Mouse (Mus musculus): ENCODE measurements around the gene Nup210. TPM values are rescaled to one million over a fixed set of nuclear protein-coding genes. Genes with fewer than 3 reads are reported as not detected.

Nup210 gene
- polyA plus RNA-seq, 1 experiment from 2014 or later: 9.5 TPM

DNA sequence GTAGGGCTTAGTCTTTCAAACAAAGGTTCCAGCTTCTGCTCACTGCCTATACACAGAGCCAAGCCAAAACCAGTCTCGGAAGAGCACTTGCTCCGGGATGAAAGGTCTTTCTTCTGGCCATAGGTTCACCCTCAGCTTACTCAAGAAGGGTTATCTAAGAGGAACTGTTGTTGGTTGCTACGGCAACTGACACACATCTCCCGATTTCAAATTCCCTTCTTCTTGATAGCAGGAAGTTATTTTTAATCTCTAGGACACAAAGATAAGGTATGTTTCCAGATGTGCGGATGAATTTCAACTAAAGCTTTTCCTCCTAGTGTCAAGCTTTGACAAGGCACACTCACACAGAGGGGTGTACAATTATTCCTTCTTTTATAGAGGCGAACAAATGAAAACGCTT lies 68.6 kb downstream of the Nup210 start:
- ATAC-seq (ENCODE audit: insufficient number of reproducible peaks, insufficient read depth, low FRiP score, low TSS enrichment): no peak
- no peaks in the 10 kb centered on the region for H3K9me3 ChIP-seq
- WGBS: 77% methylated on average over 7 of the region's 7 CpGs
- no peak overlapping the region for H3K4me2 ChIP-seq (replicated peaks)
- H3K36me3 ChIP-seq: no peaks in the 10 kb centered on the region
- no peak overlapping the region for H3K27ac ChIP-seq
- H3K4me1 ChIP-seq: peaks cover 10% of the 10 kb centered on the region; the same call in 1 of the 2 replicates
- H3K9ac ChIP-seq: no peak overlapping the region
- H3K4me3 ChIP-seq: no peak overlapping the region
- H3K27me3 ChIP-seq: no peaks in the 10 kb centered on the region

DNA sequence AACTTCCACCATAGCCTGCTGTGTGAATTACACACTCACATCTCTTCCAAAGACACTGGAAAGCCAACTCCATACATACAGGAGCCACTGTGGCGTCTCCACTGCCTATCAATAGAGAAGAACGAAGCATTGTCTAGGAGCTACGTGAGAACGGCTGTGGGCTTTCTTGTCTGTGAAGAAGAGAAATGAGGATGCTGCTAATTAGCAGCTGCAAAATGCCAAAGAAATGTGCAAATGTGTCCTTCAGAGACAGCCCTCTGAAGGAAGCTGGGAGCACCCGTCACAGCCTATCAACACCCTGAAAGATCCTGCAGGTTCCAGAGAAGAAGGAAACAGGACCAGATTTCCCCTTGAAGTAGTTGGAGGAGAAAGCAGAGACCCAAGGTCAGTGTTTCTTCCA lies 69.2 kb downstream of the Nup210 start:
- peaks cover 10% of the 10 kb centered on the region; the same call in 1 of the 2 replicates for H3K4me1 ChIP-seq
- 72% methylated on average over 5 of the region's 5 CpGs for WGBS
- H3K27ac ChIP-seq: no peak overlapping the region
- no peak for ATAC-seq (ENCODE audit: insufficient number of reproducible peaks, insufficient read depth, low FRiP score, low TSS enrichment)
- no peak overlapping the region for H3K4me2 ChIP-seq (replicated peaks)
- no peak overlapping the region for H3K4me3 ChIP-seq
- no peaks in the 10 kb centered on the region for H3K27me3 ChIP-seq
- H3K9me3 ChIP-seq: no peaks in the 10 kb centered on the region
- H3K36me3 ChIP-seq: no peaks in the 10 kb centered on the region
- H3K9ac ChIP-seq: no peak overlapping the region

DNA sequence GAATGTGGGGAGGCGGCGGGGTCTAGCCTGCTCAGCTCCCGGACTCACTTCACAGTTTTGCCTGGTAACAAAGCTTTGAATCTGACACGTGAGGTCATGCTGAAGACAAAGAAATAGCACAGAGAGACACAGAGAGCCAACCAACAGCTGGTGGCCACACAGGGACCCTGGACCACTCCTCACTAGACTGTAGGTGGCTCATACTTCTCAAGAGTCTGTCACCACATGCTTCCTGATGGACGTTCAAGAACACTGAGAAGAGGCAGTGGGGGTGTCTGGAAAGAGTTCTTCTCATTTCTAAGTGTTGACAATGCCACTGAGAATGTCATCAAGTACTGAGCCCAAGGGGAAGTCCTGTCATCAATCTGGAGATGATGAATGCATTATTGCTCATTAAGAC lies 70.4 kb downstream of the Nup210 start:
- ATAC-seq (ENCODE audit: insufficient number of reproducible peaks, insufficient read depth, low FRiP score, low TSS enrichment): no peak
- H3K4me1 ChIP-seq: peaks cover 10% of the 10 kb centered on the region; the same call in 1 of the 2 replicates
- no peak overlapping the region for H3K27ac ChIP-seq
- H3K27me3 ChIP-seq: no peaks in the 10 kb centered on the region
- H3K9me3 ChIP-seq: no peaks in the 10 kb centered on the region
- 85% methylated on average over 5 of the region's 5 CpGs for WGBS
- no peak overlapping the region for H3K4me2 ChIP-seq (replicated peaks)
- H3K9ac ChIP-seq: no peak overlapping the region
- no peaks in the 10 kb centered on the region for H3K36me3 ChIP-seq
- no peak overlapping the region for H3K4me3 ChIP-seq

DNA sequence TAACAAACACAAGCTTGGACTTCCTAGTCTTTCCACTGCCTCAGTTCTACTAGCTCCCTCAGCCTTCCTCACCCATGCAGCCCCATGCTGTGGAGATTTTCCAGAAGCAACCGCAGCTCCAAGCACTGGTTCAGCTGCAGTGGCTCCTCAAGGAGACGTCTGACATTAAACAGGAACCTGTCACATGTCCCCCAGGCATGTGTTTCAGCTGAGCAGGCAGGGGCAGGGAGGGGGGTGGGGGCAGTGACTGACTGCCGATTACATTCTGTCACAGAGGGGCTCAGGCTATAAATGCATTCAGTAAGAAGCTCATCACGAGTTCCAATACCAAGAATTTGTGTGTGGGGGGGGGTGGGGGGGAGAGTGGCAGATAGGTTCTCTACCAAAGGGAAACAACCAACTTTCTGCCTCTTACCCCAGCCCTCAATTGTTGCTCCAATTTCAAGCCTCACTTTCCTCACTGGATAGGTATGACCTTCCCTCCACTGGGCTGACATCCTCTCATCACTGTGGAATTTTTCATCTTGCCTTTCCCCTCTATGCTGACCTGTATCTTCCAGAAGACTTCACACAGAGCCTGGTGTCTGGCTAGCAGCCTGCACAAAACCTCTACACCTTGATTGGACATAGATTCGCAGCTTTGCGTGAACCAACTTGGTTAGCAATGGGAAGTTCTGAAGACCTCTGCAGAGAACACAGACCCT lies 71.8 kb downstream of the Nup210 start:
- Histone ChIP-seq H3K4me2 (replicated peaks) (no peak overlapping the region), H3K27ac (no peak overlapping the region), H3K4me1 (peaks cover 10% of the 10 kb centered on the region; the same call in 1 of the 2 replicates), H3K4me3 (no peak overlapping the region), H3K9me3 (no peaks in the 10 kb centered on the region), H3K9ac (no peak overlapping the region), H3K27me3 (no peaks in the 10 kb centered on the region), H3K36me3 (no peaks in the 10 kb centered on the region)
- 39% methylated on average over 6 of the region's 6 CpGs for WGBS
- ATAC-seq (ENCODE audit: insufficient number of reproducible peaks, insufficient read depth, low FRiP score, low TSS enrichment): no peak; the same call in 1 of the 2 replicates

DNA sequence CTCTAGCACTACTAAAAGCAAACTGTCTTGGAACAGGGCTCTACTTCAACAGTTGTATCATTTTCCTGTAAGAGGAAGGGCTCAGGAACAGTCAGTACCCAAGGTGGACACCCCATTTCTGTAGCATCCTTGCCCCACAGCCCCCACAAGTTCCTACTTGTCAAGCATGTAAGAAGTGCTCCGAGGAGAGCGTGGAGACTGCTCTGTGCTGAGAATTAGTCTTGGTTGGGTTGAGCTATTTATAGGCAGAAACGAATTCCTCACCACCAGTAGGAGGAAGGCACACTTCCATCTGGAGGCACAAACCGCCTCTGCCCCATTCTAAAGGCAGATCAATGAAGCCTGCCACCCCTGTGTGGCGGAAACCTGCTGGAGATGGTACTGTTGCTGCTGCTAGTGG lies 75.3 kb downstream of the Nup210 start:
- H3K4me3 ChIP-seq: no peak overlapping the region
- peaks cover 10% of the 10 kb centered on the region; the same call in 1 of the 2 replicates for H3K4me1 ChIP-seq
- no peak for ATAC-seq (ENCODE audit: insufficient number of reproducible peaks, insufficient read depth, low FRiP score, low TSS enrichment)
- no peak overlapping the region for H3K27ac ChIP-seq
- H3K27me3 ChIP-seq: no peaks in the 10 kb centered on the region
- no peak overlapping the region for H3K4me2 ChIP-seq (replicated peaks)
- no peak overlapping the region for H3K9ac ChIP-seq
- WGBS: 73% methylated on average over 5 of the region's 5 CpGs
- no peaks in the 10 kb centered on the region for H3K9me3 ChIP-seq
- no peaks in the 10 kb centered on the region for H3K36me3 ChIP-seq

DNA sequence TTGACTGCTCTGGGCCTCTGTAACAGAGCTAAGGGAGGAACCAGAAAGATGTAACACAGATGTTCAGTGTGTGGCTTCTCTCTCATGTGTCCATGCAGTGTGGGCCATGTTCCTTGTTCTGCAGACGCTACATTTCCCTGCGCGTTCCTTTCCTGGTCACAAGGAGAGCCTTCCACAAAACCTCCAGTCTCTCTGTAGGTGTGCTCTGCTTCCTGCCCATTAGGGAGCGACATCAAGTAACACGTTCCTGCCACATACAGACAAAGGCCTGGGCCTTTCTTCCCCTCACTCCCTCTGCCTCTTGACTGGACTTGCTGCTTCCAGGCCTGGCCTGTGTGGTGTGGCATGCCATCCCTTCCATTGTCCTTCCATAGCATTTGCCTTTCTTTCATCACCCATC lies 88.4 kb downstream of the Nup210 start:
- H3K9ac ChIP-seq: no peak overlapping the region
- H3K27me3 ChIP-seq: no peaks in the 10 kb centered on the region
- H3K36me3 ChIP-seq: no peaks in the 10 kb centered on the region
- 75% methylated on average over 5 of the region's 5 CpGs for WGBS
- no peak overlapping the region for H3K4me2 ChIP-seq (replicated peaks)
- H3K4me3 ChIP-seq: no peak overlapping the region
- no peaks in the 10 kb centered on the region for H3K9me3 ChIP-seq
- no peak for ATAC-seq (ENCODE audit: insufficient number of reproducible peaks, insufficient read depth, low FRiP score, low TSS enrichment)
- H3K4me1 ChIP-seq: 0 out of 2 replicates have a peak, but pooled peaks cover 3% of the 10 kb centered on the region
- no peak overlapping the region for H3K27ac ChIP-seq

DNA sequence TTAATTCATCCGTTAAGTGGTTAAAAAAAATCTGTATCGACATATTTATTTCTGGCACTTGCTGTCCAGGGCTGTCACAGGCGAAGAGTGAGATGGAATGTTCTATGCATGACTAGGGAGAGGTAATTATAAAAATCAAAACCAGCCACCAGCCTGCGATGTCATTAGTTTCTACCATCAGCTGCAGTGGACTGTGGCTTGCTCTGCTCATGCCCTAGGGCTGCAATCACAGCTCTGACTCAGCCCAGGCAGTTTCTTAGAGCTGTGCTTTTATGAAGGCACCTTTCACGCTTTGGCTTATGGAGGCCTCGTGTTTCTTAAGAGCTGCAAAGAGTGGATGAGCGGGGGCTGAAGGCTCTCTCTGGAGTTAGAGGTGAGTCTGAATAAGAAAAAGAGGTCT lies 95.8 kb downstream of the Nup210 start:
- peaks cover 9% of the 10 kb centered on the region for H3K4me1 ChIP-seq
- H3K27me3 ChIP-seq: no peaks in the 10 kb centered on the region
- no peaks in the 10 kb centered on the region for H3K9me3 ChIP-seq
- no peak for ATAC-seq (ENCODE audit: insufficient number of reproducible peaks, insufficient read depth, low FRiP score, low TSS enrichment)
- no peak overlapping the region for H3K27ac ChIP-seq
- no peak overlapping the region for H3K9ac ChIP-seq
- no peak overlapping the region for H3K4me3 ChIP-seq
- WGBS: 40% methylated on average over 7 of the region's 7 CpGs
- no peak overlapping the region for H3K4me2 ChIP-seq (replicated peaks)
- no peaks in the 10 kb centered on the region for H3K36me3 ChIP-seq

DNA sequence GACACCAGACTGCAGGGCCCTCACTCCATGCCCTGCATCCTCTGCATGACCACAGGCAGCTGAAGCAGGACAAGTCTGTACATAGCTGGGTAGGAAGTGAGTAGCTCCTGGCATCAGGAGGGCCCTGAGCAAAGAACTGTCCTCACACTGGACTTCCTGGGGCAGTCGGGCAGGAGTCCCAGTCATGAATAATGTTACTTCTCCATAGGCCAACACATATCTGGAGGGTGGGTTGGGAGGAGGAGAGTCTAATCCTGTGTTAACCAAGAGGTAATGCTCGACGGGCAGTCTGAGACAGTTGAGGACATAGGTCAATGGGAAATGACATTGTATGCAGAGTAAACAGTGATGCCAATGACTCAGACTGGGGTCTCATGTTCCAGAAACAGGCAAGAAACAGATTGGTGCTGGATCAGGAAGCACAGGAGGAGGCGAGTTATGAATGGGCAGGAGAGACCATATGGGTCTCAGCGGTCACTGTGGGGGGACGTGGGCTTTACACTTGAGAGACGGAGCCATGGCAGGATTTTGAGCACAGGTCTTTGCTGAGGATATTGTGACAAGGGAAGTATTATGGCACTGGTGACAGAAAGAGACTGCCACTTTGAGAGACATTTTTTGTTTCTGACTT lies 99.9 kb downstream of the Nup210 start:
- 77% methylated on average over 7 of the region's 7 CpGs for WGBS

DNA sequence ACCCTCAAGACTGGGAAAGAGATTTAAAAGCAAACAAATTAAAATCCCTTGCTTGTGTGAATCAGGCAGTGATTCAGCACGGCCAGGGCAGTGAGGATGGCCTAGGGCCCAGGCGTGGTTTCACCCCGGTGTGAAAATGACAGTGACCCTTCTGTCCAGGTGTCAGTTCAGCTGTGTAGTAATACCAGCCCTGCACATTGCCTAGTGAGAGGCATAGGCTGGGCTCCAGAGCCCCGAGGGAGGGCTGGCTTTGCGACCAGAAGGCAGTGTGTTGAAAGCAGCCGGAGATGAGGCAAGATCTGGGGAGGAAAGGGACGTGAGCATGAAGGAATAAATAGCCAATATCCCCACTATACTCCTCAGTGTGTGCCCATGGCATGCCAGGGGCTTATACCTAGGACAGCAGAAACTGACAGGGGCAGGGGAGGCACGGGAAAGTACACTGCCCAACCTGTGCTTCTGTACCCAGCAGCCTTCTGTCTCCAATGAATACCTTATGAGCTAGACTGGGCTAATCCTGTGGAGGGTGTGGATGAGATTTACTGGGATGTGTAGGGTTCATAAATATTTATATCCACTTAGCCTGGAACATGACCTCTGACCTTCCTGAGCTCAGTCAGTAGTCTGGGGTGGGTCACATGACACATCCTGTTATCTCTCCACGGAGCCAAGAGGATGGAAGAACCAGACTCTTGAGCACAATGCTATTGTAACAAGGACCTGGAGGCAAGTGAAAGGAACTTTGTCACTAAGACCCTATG lies 102.3 kb downstream of the Nup210 start:
- Histone ChIP-seq H3K9ac (no peak overlapping the region), H3K4me2 (replicated peaks) (no peak overlapping the region), H3K36me3 (no peaks in the 10 kb centered on the region), H3K4me1 (no peaks in the 10 kb centered on the region), H3K4me3 (no peak overlapping the region), H3K27ac (no peak overlapping the region), H3K27me3 (no peaks in the 10 kb centered on the region), H3K9me3 (no peaks in the 10 kb centered on the region)
- no peak for ATAC-seq (ENCODE audit: insufficient number of reproducible peaks, insufficient read depth, low FRiP score, low TSS enrichment)
- WGBS: 63% methylated on average over 9 of the region's 9 CpGs

More for the DNA sequence above, 99.9 kb downstream of the Nup210 start:
- H3K4me2 ChIP-seq (replicated peaks): no peak overlapping the region
- H3K9me3 ChIP-seq: no peaks in the 10 kb centered on the region
- ATAC-seq (ENCODE audit: insufficient number of reproducible peaks, insufficient read depth, low FRiP score, low TSS enrichment): no peak
- H3K9ac ChIP-seq: no peak overlapping the region
- peaks cover 6% of the 10 kb centered on the region for H3K4me1 ChIP-seq
- no peaks in the 10 kb centered on the region for H3K36me3 ChIP-seq
- no peak overlapping the region for H3K4me3 ChIP-seq
- no peaks in the 10 kb centered on the region for H3K27me3 ChIP-seq
- no peak overlapping the region for H3K27ac ChIP-seq

DNA sequence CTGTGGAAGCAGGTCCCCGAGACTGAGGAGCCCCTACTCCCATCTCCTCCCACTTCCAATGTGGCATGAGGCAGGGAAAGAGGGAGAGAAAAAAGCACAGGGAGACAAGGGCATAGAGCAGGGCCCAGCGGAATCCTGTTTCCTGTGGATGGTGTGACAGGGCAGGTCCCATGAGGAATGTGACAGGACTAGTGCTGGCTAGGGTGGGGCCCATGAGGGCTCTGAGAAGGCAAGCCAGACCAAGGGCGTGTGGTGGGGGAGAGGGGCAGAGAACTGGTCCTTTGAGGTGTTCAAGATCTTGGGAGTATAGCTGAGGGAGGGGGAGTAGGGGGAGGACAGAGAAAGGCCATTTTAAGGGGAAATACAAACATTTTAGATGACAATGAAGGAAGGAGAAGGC lies 104.2 kb downstream of the Nup210 start:
- H3K4me3 ChIP-seq: no peak overlapping the region
- H3K9me3 ChIP-seq: no peaks in the 10 kb centered on the region
- H3K36me3 ChIP-seq: no peaks in the 10 kb centered on the region
- no peak overlapping the region for H3K9ac ChIP-seq
- H3K4me2 ChIP-seq (replicated peaks): no peak overlapping the region
- WGBS: 68% methylated on average over 3 of the region's 3 CpGs
- H3K27ac ChIP-seq: no peak overlapping the region
- ATAC-seq (ENCODE audit: insufficient number of reproducible peaks, insufficient read depth, low FRiP score, low TSS enrichment): no peak
- no peaks in the 10 kb centered on the region for H3K4me1 ChIP-seq
- H3K27me3 ChIP-seq: no peaks in the 10 kb centered on the region

DNA sequence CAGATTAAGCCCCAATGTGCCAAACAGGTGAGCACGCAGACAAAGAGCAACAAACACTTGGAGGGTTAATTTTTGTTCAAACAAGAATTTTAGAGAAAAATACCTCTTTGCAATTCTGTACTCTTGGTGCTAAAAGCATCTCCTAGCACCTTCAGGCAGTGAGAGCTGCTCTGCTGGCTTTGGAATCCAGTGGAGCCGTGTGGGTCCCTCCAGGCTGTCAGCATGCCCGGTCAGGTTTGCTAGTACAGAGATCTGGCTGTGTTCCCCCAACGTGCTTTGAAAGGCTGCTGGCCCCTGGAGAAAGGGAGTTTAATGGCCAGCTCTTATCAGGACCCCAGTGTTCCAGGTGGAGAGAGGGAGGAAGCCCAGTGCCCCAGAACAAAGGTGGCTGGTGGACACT lies 105.1 kb downstream of the Nup210 start:
- ATAC-seq (ENCODE audit: insufficient number of reproducible peaks, insufficient read depth, low FRiP score, low TSS enrichment): no peak
- Histone ChIP-seq H3K27me3 (no peaks in the 10 kb centered on the region), H3K4me3 (no peak overlapping the region), H3K27ac (no peak overlapping the region), H3K9me3 (no peaks in the 10 kb centered on the region), H3K36me3 (no peaks in the 10 kb centered on the region), H3K9ac (no peak overlapping the region), H3K4me1 (no peaks in the 10 kb centered on the region), H3K4me2 (replicated peaks) (no peak overlapping the region)
- WGBS: 56% methylated on average over 4 of the region's 4 CpGs

Measured in embryonic facial prominence, embryonic 12.5 days (tissue).